Mouse (Mus musculus) activated CD4-positive, CD25-positive, alpha-beta regulatory T cell, adult 4 months (primary cell): ENCODE measurements around the gene Hipk2. TPM values are rescaled to one million over a fixed set of nuclear protein-coding genes. Genes with fewer than 3 reads are reported as not detected.
A peak's percentile ranks its signal among the peaks of the same experiment; 100 is the strongest.

Experiments used
- ATAC-seq: one replicate; pipeline ENCODE4 v1.8.0; 2017
- polyA plus RNA-seq, 2 experiments: library from polyadenylated mRNA; unstranded; fragments of 100-300 nt; shearing (Covaris generic); gene quantifications; one replicate each; pipeline ENCODE4 v1.2.1; 2017

The Hipk2 gene
- 10 to 100 TPM; 21.7 to 22.4 TPM for polyA plus RNA-seq

DNA sequence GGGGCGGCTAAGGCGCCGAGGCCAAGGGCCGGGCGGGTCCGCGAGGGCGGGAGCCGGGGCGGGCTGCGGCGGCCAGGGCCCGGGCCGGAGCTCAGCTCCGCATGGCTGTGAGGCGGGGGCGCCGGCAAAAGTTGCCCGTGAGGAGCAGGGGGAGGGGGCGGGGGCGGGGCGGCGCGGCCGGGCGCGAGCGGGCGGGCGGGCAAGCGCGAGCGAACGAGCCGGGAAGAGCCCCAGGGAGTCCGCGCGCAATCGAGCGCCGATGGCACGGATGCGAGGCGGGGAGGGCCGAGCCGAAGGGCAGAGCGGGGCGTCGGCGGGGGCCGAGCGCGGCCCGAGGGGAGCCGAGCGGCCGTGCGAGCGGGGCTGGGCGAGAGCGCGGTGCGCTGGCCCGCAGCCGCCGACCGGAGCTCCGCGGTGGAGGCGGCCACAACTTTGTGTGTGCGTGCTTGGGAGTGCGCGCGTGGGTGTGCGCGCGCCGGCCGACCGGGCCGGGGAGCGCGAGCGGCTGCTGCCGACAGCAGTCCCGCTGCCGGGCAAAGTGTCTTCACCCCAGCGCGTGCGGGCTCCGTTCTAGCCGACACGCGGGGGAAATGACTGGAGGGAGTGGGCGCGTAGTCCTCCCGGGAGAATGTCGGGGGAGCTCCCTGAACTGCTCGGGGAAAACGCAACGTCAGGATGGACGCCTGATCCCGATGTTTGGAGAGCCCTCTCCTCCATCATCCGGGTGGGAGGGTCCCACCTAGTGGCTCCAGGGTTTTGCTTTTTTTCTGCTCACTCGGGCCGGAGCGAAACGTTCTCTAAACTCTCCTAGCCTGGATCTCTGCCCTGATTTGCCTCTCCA is at the start of gene Hipk2:
Gene Hipk2, minus strand, starts transcription at position 95 of the 841 bp plus-strand sequence.
- peak; percentile 78 for ATAC-seq

DNA sequence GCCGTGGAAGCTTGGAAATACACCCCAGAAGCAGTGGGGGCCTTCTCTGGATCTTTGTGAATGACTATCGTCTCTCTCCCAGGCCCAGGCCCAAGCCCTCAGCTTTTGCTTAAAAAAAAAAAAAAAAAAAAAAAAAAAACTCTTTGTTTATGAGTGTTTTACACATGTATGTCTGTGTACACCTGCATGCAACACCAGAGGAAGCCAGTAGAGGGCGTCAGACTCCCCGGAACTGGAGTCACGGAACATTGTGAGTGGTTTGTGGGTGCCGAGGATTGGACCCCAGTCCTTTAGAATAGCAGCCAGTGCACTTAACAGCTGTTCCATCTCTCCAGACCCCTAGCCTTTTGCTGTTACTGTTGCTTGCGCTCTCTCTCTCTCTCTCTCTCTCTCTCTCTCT is 49.8 kb upstream of the Hipk2 start:
- no peak for ATAC-seq

DNA sequence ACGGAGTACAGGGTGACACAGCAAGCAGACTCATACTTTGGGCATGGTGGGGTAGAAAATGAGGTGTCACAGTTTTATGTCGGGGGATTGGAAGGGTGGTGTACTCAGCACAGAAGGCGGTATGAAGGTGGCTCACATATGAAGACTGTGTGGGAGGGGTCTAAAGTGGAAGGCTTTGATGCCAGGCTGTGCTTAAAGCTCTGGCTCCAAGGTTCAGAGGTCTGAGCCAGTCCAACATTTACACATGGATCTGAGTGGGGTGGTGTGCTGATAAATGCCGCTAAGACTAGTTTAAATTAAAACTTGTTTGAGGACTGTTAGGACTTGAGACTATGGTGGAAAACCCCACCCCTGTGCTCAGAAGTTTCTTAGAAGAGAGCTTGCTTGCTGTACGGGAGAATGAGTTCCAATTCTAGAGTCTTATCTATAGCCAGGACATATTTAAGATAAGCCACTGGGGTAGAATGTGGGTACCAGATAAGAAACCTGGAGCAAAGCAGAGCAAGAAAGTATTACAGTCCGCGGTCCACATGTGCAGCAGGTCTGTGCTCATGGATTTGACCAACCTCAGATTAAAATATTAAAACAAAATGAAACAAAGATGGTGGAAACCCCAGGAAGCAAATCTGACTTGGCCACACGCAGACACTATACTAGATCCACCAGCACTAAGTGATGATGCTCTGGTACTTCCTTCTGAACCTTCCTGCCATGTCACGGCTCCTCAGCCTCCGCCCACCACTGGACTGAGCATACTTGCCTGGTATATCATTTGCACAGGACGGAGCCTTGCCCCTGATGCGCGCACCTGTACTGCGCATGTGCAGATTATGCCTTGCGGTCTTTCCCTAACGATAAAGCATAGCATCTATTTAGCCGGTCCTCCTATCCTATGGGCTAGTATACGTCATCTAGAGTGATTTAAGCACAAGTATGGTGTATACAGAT is 48.2 kb upstream of the Hipk2 start:
- ATAC-seq, result no peak

DNA sequence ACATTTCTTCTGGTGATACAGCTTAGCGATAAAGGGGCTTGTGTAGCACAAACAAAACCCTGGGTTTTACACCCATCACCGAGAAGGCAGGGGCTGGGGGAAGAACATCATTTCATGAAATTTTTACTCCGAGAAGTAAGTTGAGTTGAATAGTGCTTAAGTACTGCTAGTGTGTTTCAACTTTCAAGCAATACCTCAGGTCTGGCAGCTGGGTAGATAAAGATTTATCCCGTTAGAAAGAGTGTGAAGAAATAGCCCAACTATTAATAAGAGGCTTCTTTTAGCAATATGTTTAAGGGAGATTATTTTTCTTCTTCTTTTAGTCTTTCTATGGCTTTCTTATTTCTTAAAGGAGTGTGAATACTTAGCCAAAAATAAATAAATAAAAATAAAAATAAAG is 47.5 kb upstream of the Hipk2 start:
- no peak for ATAC-seq

DNA sequence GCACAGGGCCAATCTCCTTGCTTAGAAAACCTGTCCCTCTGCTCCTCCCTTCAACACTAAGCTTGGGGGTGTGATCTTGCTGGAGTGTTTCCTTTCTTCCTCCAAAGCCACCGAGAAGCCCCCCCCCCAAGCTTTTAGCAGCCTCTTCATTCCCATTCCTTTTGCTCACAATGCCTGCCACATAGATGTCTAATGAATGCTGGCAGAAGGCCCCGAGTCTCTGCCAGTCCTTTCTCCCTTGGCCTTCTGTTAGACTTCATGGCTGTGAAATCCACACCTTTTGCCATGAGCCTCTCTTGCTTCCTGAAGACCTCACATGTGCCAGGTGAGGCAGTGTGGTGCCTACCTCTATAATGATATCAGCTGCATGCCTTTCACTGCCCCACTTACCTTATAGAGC is 46.6 kb upstream of the Hipk2 start:
- ATAC-seq, result no peak

DNA sequence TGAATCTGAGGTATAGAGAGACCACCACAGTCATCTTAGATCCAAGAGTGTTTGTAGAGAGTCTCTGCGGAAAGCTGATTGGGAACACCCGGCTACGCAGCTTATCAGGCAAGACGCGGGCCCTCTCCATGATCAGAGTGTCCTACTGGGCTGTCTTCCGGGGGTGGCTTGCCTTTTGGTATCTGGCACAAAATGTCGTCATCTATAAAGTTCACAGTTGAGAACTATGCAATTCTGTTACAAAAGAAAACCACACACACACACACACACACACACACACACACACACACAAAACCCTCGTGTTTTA is 45.8 kb upstream of the Hipk2 start:
- ATAC-seq, result no peak

DNA sequence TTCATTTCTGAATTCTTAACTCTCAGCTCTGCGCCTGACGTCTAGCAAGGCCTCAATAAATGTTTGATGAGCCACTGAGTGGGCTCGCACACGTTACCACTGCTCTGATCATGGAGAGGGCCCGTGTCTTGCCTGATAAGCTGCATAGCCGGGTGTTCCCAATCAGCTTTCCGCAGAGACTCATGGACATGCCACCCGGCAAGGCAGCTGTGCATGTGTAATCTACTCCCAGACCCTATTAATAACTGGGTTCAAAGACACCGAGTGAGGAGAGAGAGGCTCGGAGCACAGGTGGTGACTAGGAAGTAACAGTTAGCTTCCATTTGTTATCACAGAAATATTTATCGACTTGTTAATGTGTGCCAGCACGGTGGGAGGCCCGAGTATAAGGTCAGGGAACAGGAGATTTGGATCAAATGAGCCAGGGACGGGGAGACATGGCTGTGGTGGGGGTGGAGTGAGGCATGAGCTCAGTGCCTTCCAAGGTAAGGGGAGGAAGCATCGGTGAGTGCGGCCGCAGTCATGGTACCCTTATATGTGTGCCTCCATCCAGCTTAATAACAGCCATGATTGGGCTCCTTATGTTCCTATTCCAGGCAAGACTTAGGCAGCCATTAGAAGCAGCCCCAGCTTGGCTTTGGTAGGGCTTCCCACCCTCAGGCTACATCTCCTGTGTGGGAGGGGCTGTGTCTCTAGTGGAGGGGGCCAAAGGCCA is 45.3 kb upstream of the Hipk2 start:
- no peak for ATAC-seq

DNA sequence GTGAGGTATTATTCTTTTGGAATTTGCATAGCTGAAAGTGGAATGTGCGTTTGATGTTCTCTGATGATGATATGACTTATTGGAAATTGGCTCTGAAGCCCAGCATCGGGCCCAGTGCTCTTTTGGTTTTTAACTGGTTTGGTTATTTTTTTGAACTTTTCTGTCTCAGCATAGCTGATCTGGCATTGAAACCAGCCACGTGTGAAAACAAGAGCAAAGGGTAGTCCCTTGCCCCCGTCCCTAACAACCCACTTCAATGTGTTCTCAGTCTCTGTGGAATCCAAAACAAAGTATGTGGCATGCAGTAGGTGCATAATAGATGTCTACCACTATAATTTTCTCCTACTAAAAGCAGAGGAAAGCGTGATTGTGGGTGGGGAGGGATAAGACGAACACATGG is 44.2 kb upstream of the Hipk2 start:
- ATAC-seq, result no peak

DNA sequence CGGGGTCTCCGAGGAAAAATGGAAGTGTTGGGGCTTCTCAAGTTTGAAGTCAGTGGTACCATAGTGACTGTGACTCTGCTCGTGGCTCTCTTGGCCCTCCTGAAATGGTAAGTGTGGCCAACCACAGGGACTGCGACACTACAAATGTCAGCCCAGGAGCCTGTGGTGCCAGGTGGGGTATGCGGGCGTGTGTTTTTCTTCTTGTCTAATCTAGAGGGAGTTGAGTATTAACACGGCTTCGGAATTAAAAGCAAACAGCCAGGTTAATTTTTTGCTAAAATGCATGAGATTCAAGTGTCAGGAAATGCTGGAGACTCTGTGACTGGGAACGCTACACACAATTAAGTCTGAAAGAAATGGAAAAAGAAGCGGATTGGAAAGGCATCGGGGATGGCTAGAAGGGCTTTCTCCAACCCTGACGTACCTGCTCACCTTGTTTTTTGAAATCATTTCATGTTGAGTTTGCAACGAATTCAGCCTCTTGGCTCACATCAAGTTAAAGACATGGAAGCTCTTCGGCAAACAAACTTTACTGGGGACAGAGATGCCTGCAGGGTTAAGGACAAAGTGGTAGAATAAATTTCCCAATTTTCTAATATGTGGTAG is 43.3 kb upstream of the Hipk2 start:
- no peak for ATAC-seq

DNA sequence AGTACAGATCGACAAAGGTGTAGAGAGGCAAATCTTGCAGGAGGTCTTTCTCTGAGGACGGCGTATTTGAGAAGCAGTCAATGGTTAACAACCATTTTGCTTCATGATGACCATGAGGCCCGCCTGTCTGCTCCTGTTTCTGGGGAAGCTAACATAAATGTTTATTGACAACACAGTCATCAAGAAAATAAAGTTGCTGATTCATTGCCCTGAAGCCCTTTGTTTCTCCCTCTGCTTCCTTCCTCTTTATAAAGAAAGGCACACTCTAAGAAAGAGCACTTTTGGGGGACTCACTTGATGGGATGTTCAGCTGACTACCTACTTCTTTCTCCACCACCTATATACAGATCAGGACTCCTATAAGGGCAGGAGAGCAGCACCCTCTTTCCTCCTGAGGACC is 42.8 kb upstream of the Hipk2 start:
- ATAC-seq, result no peak

DNA sequence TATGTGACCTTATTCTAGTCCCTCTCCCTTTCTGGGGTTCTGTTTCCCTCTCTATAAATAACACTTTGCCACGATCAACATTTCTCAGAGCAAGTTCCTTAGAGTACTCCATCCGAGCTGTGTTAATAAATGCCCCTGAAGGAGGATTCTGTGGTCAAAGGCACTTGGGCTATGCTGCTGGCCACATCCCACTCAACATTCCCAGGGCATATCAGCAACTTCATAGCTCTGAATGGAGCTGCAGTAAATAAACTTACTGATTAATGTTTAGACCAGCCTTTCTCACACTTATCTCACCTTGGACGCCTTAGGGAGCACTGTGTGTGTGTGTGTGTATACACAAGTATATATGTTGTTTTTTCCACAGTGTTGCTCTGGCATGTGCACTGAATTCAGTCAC is 41.5 kb upstream of the Hipk2 start:
- no peak for ATAC-seq

DNA sequence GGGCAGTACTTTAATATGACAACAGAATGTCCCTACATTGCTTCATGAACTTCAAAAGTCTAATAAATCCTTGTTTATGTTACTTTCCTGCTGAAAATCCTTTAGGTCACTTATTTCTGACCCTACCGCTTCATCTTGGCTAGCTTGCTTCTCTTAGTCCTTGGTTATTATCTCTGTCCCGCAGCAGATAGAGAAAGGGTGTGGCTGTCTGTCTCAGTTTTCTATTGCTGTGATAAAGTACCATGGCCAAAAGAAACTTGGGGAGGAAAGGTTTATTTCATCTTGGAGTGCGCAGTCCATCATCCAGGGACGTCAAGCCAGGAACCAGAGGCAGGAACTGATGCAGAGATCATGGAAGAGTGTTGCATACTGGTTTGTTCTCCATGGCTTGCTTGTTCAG is 40.6 kb upstream of the Hipk2 start:
- ATAC-seq, result no peak

DNA sequence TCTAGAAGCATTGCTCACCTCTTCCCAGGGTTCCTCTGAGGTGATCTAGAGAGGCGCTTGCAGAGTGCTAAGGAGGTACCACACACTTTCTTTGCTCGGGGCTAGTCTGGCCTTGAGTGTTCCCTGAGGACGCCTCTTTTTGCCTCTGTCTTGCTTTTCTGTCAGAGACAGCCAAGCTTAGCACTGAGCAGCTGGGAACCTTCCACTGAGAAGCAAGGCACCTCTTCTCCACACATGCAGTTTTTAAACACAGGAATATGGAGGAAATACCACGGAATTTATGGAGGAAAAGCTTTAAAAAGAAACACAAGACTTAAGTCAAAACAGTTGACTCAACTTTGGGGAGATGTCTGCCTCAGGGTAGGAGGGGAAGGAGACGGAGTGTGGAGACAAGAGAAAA is 39.8 kb upstream of the Hipk2 start:
- no peak for ATAC-seq

DNA sequence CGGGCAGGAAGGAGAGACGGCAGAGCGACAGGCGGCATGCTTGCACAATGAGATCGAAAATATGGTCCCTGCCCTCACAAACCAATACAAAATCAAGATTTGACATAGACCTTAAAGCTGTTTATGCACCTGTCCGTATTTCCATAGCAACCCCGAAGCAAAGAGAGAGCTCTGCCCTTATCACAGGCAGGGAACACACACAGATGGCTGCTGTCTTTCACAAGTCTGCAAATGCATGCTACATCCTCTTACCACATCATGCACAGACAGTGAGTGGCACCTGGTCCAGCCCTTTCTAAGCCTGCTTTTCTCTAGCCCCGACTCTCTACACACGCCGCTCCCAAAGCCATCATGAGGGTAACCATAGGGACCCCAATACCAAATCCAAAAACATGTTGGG is 38.2 kb upstream of the Hipk2 start:
- no peak for ATAC-seq

DNA sequence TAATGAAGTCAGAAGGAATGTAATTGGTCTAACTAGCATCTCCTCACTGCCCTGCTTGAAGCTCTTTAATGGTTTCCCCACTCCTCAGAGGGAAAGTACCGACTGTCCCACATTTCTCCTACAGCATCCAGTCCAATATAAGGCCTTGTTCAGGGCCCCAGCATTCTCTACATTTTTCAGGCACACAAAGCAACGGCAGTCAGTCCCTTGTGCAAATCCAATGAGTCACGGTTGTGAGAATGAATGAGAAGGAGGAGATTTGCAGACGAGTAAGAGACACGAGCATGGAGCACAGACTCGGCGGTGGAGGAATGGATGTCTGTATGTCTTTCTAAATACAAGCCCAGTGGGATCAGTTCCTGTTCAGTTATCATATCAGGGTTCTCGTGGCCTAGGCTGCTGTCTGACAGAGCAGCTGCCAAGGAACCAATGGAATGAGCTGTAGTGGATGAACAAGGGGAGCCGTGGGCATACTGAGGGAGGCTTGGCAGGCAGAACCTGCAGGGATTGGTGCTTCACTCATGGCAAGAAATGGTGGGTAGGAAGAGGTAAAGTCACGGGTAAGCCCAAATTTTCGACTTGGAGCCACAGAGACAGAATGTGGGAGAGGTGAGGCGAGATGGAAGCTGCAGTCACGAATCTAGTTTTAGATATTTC is 37.5 kb upstream of the Hipk2 start:
- ATAC-seq, result no peak

DNA sequence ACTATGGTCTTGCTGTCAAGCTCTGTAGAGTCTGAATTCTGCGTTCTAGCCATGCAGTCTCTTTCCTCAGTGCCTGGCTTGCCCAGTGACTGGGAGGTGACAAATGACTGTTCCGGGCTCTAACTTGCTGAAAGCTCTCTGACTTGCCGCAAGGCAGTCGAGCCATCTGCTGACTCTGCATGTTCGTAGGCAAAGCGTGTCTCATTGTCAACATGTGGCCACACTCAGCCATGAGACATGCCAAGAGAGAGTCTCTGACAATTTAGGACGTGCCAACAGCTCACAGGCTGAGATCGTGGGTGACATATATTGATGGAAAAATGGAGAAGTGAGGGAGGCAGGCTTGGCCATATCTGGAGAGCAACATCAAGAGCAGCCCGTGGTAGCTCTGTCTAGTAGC is 36.9 kb upstream of the Hipk2 start:
- no peak for ATAC-seq

DNA sequence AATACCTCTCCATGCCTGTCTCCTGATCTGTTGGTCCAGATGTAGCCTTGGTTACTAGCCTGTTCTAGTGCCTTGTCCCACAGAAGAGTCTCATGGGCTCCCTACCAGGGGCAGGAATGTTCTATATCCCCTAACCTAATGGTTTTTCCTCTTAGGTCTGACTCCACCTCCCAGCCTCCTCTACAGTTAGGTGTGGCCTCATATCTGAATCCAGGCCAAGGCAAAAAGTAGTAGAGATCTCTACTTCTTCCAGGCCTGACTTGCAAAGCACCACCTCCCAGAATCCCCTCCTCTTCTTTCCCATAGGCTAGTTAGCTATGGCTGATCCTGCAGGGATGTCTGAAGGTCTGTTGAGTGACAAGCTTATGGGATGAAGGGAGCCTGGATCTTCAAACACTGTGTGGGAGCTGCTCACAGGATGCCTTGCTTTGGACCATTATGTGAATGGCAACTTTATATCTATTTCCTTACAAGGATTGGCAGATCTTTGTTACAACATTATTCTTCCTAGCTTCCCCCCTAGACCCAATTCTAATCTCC is 36.2 kb upstream of the Hipk2 start:
- no peak for ATAC-seq

DNA sequence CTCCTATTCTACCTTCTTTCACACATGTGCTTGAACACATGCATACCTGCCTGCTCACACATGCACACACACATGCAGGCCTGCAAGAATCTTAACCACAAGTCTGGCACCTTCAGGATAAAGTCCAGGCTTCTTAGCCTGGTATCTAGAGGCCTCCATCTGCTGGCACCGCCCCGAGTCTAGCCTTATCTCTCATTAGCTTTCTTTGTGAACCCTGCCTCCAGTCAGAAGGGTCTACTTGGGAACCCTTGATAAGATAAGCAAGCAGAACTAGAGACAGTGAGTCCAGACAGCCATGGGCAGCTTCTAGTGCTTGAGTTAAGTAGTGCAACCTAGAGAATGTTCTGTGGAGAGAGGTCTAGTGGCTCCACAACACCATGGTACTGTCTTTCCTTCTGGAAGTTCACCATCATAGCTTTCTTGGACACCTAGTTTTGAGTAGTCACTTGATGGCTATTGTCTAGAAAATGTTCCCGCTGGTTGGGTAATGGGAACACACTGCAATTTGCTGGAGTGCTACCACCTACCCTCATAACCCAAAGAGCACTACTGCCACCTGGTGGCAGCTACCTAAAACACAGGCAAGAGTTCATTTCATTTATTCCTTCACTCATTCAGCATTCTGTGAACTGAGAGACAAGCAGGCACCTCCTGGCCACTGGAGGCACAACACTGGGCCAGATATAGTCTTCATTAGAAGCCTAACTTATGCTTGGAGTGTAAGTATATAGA is 35.0 kb upstream of the Hipk2 start:
- ATAC-seq, result peak; percentile 78

DNA sequence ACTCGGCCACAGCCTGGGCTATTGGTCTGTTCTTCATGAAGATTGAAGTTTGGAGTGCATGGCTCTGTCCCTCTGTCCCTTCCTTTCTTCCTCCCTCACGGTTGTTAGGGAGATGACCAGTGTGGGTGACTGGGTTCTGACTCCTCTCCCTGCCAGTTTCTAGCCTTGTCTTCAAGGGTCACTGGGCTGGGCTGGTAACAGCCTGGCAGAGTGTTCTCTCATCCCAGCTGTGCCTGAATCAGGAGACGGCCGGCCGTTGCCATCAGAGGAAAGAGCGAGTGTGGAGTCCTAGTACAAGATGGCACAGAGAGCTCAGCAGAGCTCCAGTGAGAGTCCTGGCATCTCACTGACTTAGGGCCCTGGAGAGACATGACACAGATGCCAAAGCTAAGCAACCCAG is 32.4 kb upstream of the Hipk2 start:
- no peak for ATAC-seq

DNA sequence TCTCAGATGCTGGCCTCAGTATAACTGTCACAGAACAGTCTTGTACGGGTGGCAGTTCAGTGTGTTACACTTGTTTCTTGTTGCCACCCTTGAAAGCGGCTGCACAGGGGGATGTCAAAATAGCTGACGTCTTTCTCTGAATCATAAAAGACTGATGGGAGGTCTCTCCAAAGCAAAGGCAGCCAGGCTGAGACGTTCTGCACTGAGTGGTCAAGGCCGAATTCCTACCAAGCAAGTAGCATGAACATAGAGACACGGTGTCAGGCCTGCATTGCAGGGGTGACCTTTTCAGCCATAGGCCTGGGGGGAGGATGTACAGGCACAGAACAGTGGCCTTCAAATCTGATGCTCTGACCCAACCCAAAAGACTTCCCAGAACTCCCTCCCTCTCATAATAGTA is 30.0 kb upstream of the Hipk2 start:
- ATAC-seq, result no peak

DNA sequence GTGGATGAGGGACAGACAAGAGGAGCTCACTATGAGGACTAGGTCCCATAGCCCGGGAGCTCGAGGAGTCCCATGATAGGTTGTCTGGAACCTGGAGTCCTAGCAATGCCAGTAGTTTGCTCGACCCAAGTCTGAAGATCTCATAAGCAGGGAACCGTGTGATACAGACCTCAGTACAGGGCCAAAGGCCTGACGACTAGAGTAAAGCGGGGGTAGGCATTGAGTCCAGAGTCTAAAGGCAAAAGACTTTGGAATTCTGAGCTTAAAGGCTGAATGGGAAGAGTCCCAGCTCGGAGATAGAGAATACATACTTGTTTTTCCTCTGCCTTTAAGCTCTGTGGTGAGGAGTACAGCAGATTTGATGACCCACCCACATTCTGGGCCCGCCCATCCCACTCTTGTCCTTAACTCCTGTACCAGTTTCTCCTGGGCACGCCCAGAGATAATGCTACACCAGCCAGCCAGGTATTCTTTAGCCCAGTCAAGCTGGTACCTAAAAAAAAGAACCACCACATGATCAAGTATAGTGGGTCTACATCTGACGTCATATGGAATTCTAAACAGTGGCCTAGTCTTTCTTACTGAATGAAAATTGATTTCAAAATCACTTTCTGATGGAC is 27.0 kb upstream of the Hipk2 start:
- ATAC-seq, result no peak
